Mouse (Mus musculus): ENCODE measurements around the gene Nme8. TPM values are rescaled to one million over a fixed set of nuclear protein-coding genes. Genes with fewer than 3 reads are reported as not detected.

Nme8 gene
- polyA plus RNA-seq (2015; fragmentation: Illumina TruSeq; extraction: RNeasy Lipid Tissue Mini Kit (QIAGEN cat#74804); ENCODE audit: insufficient read depth, low replicate concordance), result not detected

GRCm38 (mm10) chr13:19697790-19698189, at the start of gene Nme8:
Gene Nme8 (minus strand): TSS chr13:19697794.

GRCm38 (mm10) chr13:19622573-19623227, 74.9 kb downstream of the Nme8 start, which contains the start of gene Sfrp4:
Gene Sfrp4 (plus strand): TSS chr13:19623104.

GRCm38 (mm10) chr13:19619216-19619927, 78.2 kb downstream of the Nme8 start, which contains the start of gene Epdr1:
Gene Epdr1 (minus strand): TSS chr13:19619927.

Other genes with a start within 250 kb of the Nme8 start
- gene Epdr1, start 77.9 kb downstream of the Nme8 start, polyA plus RNA-seq (2015; fragmentation: Illumina TruSeq; extraction: RNeasy Lipid Tissue Mini Kit (QIAGEN cat#74804); ENCODE audit: insufficient read depth, low replicate concordance), result 4.2 TPM
- gene Sfrp4, start 74.7 kb downstream of the Nme8 start, polyA plus RNA-seq (2015; fragmentation: Illumina TruSeq; extraction: RNeasy Lipid Tissue Mini Kit (QIAGEN cat#74804); ENCODE audit: insufficient read depth, low replicate concordance), result 0.14 TPM
- gene Gpr141, start 126.5 kb upstream of the Nme8 start, polyA plus RNA-seq (2015; fragmentation: Illumina TruSeq; extraction: RNeasy Lipid Tissue Mini Kit (QIAGEN cat#74804); ENCODE audit: insufficient read depth, low replicate concordance), result 19.6 TPM

Data from spleen, adult 10 weeks (tissue).